Mouse (Mus musculus) c-Kit-positive CD71-negative TER-119-negative erythroid progenitor cells, embryonic 14.5 days (primary cell): ENCODE results near the gene Il12rb2.

ENCODE experiments used
- DNase-seq: peaks from one replicate; pipeline ENCODE4 v3.0.0-alpha.2; 2013; ENCODE audit warnings: low read depth

Il12rb2 gene

DNA sequence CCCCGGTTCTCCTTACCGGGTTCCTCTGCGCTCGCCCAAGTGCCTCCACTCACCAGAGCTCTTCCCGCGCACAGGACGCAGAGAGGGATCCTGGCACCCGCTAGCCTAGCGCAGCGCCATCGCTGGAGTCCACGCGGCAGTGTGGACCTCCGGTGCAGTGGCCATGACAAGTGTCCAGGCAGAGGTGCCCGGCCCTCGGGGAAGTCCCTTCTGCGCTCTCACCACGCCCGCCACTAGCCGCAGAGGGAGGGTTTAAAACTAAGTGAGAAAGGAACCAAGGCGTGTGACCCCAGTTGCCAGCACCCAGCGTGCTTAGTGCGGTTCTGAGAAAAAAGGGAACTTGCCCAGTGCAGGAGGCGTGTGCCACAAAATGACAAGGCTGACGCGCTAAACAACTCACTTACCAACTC is at the start of gene Il12rb2:
Gene Il12rb2, minus strand, starts transcription at position 207 of the 410 bp plus-strand sequence.
- peak; percentile 51 for DNase-seq

DNA sequence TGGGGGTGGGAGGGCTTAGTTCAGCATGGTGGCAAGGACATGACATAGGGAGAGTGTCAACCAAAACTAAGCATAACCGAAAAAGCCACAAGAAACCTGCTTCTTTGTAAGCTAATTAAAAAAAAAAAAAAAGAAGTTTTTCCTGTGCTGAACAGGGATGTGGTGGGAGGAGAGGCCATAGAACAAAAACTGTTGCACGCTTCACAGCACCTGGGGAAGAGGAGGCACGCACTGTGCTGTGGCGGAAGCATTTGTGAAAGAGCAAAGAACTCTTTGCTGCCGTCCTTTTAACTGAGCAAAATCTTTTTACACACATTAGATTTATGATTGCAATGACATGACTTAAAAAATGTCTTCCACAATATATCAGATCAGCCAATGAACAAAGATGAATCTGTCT is 45.8 kb upstream of the Il12rb2 start:
- DNase-seq, result no peak

DNA sequence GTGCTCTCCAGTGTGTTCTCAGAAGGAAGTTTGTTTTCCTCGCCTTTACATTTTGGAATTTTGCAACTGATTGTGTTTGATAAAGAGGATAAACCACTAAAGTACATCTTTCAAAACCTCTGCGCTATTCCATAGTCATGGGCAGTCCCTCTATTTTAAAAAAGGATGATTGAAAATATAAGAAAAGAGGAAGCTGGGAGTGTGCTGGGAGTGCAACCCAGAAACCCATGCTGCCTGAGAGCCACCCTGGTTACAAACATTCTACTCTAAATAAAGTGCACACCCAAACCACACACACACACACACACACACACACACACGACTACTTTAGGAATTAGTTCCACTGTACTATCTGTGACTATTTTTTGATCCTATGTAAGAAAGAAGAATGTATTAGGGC is 40.6 kb upstream of the Il12rb2 start:
- DNase-seq, result no peak

DNA sequence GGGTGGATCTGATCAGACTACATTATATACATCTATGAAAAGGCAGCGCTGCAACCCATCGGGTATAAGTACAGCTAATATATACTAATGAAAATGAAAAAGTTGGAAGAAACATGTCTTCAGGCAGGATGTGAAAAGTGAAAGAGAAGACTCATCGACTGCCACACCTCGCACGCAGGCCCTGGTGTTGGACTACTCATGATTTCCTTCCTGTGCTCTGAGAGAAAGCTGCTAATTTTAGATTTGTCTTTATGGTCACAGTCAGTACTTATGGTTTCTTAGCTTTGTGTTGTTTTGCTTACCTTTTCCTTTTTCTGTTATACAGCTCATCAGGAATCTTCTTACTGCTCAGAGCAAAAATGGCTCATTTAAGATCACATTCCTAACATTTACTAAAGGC is 39.3 kb upstream of the Il12rb2 start:
- DNase-seq, result no peak

DNA sequence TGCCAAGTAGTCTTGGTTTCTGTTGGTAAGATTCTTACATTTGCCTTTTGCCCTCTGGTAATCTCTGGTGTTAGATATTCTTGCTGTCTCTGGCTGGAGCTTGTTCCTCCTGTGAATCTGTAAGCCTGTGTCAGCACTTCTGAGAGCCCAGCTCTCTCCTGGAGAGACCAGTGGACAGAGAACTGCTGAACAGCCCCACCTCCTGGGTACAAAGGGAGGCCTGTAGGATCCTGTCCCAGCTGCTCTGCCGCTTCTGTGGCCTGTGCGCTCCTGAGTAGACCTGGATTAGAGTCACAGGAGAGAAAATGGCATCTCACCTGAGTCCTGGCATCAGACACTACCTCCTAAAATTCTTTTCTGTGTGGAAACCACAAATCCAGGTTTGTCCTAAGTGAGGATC is 37.4 kb upstream of the Il12rb2 start:
- DNase-seq, result no peak

DNA sequence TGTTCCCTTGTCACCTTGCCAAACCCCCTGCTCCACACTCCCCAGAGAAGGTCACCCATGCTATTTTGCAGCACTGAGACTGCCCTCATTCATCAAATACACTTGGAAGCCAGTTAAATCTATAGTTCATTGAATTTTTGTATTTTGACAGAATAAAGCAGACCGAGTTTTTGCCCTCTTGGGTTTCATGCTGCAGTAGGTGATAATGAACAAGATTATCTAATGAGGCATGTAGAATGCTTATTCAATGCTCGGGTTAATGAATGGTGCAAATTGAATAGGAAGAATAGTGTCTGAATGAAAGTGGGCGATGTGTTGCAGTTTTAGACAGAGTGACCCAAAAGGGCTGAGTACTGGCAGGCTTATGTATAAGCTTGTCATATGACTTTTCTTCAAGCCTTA is 29.3 kb upstream of the Il12rb2 start:
- DNase-seq, result no peak

DNA sequence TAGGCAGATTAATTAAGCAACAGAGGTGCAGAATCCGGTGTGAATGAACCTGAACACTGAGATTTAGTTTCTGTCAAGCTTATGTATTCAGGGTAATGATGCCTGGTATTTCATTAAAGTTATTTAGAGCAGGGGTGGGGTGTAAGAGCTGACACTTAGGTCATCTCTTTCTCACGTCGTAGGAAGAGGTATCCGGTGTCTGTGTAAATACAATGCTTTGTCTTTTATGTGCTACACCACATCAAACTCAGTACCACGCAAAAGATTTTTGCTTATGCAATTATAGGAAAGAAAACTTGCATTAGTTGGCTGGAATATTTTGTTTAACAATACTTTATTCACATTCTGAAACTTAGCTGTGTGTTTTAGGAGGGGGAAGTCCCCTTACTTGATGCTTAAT is 23.6 kb upstream of the Il12rb2 start:
- DNase-seq, result no peak

DNA sequence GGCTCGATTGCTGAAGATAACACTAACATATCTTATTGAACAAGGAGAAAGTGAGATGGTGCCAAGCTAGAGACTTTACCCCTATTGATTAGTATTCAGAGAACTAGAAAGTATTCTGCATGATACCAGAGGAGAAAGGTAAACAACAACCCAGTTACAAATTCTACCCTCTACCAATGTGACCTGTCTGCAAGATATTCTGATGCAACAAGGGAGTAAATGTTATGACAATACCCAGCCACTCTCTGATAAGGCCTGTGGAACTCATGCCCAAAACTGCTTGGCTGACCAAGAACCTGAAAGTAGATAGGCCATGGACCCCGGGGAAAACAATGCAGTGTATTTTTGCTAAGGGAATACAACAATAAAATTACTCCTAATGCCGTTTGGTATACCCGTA is 10.2 kb downstream of the Il12rb2 start:
- DNase-seq, result no peak

DNA sequence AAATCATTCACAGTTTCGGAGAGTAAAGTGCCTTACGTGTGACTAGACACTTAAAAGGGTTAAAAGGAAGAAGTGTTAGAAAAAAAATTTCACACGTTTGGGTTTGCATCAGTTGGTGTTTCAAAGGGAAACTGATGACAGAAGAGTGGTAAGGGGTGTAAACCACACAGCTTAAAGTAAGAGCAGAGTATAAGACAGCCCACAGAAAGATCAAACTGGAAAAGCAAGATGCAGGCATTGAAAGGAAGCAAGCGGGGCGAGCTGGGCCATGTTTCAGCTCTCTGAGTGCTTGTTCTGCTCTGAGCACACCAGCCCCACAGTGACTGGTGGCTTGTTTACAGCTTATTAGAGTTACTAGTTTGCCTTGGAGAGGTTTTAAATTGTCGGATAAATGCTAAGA is 27.9 kb downstream of the Il12rb2 start:
- no peak for DNase-seq

DNA sequence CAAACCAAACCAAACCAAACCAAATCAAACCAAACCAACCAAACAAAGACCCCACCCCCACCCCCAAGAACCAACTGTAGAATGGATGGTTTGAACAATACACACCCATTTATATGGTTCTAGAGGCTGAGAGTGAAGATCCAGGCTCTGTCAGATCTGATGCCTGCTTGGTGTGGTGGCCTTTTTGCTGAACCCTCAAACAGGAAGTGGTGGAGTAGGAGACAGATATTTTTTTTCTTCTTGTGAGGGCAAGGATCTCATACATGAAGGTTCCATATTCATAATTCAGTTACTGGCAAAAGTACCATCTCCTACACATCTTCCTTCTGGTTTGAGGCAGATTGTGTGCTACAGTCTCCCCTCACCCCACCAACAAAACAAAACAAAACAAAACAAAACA is 36.5 kb downstream of the Il12rb2 start:
- no peak for DNase-seq

DNA sequence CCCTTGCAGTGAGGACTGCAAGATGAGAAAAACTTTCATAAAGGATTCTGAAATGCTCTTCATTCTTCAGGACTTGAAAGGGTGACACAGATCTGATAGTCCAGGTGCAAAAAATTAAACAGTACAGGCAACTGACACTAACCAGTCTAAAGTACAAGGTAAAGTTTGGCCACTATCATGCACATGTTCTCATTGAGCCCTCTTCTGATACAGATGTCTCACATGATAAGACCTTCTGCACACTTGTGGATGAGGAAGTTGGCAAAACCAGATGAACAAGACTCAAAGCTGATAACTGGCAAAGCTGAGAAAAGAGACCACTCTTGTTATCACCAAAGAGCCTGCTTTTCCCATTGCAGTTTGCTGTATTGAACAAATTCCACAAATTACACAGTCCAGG is 38.0 kb downstream of the Il12rb2 start:
- peak; percentile 16 for DNase-seq

DNA sequence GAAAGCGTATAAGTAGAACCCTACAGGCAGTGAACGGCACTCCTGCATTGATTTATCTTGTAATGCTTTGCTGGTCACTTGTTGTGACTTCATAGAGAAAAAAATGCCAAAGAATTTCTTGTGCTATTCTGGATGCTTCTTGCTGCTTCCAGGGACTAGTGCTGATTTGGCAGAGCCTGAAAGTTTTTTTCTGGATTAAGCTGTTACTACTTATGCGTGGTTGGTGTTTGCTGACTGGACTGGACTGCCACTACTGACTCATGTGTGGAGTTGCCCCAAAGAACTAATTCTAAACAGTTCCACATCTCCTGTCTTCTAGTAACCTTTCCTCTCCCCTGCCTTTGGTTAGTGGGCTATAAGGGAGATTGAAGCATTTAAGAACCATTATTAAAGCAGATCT is 52.2 kb downstream of the Il12rb2 start:
- DNase-seq, result no peak

DNA sequence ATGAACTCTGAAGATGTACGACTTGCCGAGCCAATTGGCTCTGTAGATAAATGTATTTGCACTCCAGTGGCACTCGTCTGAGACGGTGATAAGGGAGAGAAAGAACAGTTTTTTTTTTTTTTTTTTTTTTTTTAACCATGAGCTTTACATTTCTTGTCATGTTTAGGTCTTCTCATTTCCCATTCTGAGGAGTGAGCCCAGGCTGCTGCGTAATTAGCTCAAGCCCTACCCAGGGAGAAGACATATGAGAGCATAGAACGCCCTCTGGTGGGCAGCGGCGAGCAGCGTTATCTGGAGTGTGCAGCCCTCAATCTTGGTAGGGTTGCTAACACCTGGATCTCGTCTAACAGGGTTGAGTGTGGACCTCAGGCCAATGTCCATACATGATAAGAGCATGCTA is 57.5 kb downstream of the Il12rb2 start:
- DNase-seq, result peak; percentile 57

DNA sequence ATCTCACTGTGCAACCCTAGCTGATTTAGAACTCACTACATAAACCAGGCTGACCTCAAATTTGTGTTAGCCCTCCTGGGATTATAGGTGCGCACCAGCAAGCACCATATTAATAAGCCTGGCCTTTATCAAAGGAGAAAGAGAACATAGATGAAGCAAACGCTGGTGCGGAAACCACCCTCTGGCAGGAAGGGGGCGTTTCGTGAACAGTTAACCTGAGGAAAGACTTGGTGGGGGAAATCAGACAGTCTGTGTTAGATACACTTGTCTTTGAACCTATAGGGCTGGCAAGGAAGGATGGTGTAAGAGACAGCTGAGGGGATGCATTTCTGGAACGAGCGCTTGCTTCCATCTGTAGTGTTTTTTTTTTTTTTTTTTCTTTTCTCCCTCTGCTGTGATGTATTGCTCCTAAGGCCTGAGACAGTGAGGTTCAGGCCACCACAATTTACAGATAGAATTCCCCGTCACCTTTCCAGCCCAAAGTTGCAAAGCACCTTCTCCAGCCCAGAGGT is 58.1 kb downstream of the Il12rb2 start:
- no peak for DNase-seq

DNA sequence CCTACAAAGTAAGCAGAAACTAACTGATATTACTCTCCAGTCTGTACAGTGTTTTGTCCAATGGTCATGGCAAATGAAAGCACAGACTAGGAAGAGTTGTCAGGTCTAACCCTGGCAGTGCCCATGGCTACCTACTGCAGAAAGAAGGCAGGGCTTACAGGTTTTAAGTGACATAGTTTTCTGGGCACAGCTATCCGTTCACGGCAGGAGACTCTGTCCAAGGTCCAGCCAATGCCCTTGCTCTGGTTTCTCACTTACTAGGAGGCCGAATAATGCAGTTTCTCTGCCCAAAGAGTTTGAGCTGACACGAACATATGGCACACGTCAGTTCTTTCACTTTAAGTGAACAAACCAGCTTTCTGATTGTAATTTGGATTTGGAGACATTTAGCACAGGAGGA is 58.9 kb downstream of the Il12rb2 start:
- DNase-seq, result no peak

DNA sequence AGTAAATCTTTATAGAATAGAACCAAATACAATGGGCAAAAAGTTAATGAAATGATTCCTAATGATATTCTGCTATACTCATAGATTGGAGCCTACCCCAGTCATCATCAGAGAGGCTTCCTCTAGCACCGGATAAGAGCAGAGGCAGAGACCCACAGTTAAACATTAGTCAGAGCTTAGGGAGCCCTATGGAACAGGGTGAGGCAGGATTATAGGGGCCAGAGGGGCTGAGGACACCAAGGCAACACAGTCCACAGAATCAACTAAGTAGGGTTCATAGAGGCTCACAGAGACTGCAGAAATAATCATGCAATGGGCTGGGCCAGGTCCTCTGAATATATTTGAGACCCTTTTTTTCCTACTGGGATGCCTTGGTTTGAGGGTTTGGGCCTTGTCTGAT is 61.3 kb downstream of the Il12rb2 start:
- no peak for DNase-seq

DNA sequence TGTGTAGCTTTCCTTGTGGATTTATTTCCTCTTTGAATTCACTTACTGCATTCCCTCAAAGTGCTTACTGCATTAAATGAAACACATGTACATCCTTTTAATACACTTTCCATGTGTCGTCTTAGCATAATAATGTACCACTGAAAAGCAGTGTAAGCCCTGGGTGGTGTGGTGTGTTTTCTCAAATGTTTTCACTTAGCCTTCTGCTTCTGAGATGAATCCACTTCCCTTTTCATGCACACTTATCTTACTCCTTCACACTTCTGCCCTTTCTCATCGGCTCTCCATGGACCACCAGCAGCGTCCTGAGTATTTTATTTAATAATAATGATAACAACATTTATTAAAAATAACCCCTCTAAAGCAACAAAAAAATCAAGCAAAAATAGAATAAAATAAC is 66.2 kb downstream of the Il12rb2 start:
- DNase-seq, result no peak

DNA sequence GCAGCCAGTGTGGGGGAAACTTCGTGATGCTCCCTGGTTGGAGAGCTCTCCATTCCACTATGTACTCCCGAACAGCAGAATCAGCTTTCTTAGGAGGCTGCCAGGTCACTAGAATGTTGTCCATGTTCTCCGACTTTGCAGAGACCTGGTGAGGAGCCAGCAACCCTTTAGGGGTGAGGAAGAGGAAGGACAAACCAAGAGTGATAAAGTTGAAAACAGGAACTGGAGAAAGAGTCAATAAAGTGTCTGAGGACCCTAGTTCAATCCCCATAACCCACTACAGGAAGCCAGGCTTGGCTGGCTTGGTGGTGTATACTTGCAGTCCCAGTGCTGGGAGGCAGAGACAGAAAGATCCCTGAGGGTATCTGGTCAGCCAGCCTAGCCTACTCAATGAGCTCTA is 67.0 kb downstream of the Il12rb2 start:
- no peak for DNase-seq

DNA sequence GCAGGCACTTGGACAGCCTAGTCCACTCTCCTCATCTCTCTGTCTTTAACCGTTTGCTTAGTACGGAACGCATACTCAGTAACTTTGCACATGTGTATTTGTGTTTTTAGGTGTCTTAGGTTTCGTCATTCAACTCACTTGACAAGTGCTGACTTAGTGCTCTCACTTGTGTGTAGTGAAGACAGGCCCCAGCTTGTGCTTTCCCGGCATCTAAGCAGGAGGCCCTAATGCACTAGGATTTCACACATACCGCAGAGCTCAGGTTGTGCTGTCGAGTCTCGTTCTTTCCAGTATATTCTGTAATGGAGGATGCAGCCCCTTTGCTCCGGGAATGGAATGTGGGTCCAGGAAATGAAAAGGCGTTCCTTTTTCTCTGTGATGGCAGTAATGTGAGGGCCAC is 72.8 kb downstream of the Il12rb2 start:
- DNase-seq, result no peak

DNA sequence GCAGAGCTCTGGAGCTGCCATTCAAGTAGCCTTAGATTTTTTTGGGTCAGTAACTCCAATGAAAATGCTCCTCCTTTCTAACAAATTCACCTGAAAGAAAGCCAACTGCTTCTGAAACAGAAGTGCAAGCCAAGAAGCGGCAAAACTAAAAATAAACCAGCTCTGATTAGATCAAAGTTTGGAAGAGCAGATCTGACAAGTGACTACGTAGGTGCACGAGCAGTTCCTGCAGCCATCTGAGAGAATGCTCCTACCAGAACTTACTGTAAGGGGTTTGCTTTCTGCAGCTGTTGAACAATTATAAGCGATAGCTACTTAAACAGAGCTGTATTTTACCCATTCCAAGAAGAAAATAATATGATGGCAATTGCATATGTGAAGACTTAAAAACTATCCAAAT is 73.5 kb downstream of the Il12rb2 start:
- no peak for DNase-seq

DNA sequence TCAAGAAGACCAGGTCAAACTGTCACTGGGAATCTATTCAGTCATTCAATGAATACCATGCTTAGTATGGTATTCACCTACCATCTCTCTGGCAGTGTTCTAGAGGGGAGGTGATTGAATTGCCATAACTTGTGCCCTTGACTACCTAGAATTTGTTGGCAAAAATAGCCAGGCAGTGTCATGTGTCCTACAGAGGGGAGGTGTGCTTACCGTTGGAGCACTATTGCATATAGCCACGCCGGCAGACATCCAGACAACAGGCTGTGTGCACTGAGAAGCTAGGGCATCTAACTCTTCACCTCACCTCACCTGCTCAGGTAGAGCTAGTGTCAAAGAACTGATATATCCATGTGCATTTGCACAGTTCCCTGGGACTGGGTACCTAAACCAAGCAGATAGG is 74.8 kb downstream of the Il12rb2 start:
- no peak for DNase-seq

DNA sequence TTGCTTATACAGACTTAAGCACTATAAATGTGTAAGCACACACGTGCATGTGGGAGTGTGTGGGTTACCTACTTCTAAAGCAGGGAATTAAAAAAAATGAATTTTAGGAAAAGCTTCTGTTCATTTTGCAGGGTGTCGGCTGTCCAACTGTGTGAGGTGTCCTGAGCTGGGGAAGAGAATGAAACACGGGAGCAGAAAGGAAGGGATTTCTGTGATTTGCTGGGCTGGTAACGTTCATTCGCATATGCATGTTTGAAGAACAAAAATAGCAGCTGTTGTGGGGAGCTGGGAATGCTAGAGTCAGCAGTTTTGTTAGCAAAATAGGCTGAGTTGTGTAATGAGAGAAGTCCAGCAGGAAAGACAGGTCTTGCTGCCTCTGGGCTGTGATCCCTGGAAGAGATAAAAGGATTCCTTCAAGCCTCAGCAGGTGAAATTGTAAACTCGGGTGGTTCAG is 75.3 kb downstream of the Il12rb2 start:
- no peak for DNase-seq

DNA sequence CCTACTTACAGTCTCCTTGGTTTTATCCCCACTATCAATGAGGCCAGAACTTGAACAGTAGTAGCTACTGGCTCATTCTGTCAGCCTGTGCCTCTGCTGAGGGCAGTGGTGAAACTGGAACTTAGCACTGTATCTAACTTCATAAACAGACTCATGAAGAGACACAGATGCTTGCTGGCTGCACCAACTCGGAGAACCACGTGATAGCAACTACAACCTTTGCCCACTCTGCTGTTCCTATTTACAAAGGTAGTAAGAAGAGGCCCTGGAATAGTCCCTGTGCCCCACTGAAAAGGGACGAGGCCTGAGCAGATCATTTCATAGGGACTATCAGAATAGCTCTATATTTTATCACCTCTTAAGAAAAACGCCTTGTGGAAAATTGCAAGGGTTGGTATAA is 75.7 kb downstream of the Il12rb2 start:
- DNase-seq, result no peak

DNA sequence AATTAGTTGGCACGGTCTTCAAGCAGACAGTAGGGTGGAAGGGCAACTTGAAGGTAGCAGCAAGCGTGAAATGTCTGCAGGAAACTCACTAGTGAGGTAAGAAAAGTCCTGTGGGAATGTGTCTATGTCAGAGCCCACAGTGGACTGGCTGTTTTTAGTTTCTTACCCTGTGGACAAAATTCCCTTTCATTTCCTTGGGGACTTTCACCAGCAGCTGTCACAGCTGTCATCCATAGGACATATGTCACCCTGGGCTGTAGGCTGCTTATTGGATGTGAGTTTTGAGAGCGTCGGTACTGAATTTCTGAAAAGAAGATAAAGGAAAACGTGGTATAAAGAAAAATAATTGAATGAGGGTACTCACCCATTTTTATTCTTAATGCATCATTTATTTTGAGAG is 77.2 kb downstream of the Il12rb2 start:
- DNase-seq, result no peak

DNA sequence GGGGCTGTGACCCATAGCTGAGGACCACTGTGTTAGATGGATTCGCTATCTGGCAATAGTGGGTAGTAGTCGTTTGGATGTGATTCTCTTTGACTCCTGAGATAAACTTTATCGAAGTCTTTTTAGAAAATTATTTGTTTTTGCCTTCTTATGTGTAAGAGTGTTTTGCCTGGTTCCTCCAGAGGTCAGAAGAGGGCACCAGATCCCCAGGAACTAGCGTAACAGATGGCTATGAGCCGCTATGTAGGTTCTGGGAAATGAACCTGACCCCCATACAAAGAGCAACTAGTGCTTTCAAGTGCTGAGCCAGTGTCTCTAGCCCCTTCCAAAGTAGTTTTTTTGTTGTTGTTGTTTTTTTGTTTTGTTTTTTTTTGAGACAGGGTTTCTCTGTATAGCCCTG is 79.9 kb downstream of the Il12rb2 start:
- DNase-seq, result no peak
